Mouse (Mus musculus) spleen, adult 18-20 months (tissue): ENCODE data around the gene Rap1gap2.

Experiments
- DNase-seq, 2 experiments: peaks; one replicate each; pipeline ENCODE4 v3.0.0; 2022; ENCODE audit warnings: mixed read lengths in 2 of 2

The Rap1gap2 gene

DNA sequence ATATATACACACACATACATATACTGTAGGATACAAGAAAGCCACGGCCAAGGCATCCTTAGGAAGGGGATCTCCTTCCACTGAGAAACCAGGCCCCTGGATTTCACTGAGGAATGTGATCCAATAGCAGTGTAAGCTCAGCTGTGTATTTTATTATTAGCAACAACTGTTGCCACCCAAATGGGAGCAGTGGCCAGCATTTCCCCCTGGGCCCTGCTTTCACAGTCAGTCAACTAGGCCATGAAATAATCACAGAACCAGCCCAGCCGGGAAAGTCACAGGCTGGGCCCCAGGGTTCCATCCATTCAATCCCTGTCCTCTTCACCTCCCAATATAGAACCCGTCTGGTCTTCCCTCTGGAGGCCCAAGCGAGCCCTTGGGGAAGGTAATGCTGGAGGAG, 162.2 kb downstream of the Rap1gap2 start:
- DNase-seq, result no peak

DNA sequence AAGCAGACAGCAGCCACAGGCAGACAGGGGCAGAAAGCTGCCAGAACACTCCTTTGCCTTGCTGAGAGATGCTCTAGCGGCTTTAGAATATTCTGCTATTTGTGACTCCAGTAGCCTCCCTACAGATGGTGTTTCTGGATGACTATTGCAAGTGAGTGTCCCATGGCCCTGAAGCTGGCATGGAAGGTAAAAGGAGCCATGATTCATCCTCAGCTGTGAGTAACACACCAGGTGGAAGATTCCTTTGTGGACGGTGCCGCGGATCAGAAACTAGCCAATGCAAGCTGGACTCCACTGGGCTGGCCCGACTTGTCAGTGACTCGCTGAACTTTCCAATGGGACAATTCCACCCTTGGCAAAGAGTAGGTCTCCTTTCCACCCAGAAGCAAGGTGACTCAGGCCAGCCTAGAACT, 162.7 kb downstream of the Rap1gap2 start:
- no peak for DNase-seq

DNA sequence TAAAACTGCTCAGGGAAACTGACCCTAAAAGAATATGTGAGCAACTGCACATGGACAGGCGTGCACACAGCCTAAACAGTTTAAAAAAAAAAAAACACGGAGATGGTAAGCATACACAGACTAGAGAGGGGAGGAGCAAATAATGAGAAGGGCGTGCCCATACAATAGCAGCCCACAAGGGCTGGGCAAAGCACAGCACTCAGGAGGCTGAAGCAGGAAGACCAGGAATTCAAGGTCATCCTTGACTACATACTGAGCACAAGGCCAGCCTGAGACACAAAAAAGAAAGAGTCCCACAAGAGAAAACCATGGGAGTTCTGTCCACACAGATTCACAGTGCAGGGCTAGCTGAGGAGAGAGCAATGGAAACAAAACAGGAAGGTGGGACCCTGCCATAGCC, 165.1 kb downstream of the Rap1gap2 start:
- DNase-seq, result no peak

DNA sequence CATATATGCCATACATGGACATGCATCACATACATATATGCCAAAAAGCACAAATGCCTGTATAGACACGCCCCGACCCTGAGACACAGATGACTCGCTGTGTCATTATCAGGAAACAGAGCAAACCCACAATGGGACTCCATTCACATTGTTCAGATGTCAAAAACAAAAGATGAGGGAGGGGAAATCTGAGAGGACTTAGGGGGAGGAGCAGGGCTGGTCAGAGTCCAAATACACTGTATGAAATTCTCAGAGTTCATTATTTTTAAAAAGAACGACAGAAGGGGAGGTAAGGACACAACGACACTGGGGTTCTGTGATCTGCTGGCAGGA, 166.8 kb downstream of the Rap1gap2 start:
- no peak for DNase-seq

DNA sequence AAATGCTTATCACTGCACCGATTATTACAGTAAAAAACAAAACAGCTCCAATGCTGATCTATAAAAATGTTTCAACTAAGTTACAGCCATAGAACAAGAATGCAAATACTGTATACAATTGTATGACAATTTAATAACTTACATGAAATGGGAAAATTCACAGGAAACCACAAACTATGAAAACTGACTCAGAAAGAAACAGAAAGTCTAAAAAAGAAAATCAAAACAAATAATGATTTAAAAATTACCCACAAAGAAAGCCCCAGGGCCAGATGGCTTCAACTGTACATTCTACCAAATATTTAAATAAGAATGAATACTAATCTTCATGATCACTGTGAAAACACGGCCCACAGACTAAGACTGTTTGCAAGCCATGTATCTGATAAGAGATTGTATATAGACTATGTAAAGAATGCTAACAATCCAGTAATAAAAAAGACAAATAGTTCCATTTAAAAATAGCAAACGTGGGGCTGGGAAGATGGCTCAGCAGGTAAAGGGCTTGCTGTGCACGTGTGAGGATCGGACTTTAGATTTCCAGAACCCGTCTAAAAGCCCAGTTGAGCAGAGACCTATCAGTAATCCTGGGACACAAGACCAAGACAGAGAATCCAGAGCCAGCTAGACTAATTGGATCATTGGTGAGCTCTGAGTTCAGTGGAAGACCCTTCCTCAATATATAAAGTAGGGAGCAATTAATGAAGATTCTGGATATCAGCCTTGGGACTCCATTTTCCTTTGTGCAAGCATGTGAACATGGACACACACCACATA, 167.4 kb downstream of the Rap1gap2 start:
- DNase-seq, result no peak

DNA sequence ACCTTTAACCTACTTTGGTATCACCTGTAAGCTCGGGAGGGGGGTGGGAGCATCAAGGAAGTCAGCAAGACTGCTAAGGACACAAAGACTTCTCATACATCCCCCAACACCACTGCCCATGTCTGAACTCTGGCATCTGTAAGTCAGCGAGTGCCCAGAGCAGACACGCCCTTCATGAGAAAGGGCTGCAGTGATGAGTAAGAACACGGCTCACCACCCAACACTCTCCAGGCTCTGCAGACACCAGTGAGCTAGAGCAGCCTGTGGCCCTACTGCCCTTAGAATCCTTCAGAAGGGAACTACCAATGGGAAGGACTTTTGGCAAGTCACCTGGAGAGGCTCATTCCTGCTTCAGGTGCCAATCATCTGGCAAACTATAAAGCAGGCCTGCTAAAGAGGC, 168.3 kb downstream of the Rap1gap2 start:
- DNase-seq, result no peak

DNA sequence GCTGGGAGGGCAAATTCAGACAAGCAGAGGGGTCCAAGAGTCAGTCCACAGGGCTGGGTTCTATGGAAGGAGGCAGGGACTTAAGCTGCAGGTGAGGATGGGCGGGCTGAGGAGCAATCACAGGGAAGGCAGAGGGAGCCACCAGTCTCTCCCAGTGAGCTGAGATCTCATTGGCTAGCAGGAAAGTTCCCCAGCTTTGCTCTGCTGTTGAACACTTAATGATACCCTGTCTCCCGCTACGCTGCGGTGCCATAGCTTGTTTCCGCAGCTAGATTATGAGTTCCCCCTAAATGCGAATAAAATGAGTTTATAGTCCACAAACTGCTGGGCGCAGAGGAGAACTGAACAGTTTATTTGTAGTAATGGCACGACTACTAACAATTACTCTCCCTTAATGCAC, 170.6 kb downstream of the Rap1gap2 start:
- DNase-seq, result no peak

DNA sequence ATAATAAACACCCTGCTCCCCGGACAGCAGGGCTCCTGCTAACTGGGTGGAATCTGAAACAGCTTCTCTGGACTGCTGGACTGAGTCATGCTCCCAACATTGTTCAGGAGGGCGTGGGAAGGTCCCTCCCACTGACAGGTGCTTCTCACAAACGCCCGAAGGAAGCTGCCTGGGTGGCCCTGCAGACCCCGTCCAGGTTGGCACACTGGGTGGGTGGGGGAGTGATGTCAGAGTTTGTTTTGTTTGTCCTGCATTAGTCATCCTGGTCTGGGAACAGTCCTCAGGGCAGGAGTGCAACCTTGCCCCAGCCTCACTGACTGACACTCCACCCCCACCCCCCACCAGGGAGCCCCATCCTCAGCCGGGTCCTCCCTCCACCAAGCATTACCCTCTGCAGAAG, 171.5 kb downstream of the Rap1gap2 start:
- DNase-seq, result no peak

DNA sequence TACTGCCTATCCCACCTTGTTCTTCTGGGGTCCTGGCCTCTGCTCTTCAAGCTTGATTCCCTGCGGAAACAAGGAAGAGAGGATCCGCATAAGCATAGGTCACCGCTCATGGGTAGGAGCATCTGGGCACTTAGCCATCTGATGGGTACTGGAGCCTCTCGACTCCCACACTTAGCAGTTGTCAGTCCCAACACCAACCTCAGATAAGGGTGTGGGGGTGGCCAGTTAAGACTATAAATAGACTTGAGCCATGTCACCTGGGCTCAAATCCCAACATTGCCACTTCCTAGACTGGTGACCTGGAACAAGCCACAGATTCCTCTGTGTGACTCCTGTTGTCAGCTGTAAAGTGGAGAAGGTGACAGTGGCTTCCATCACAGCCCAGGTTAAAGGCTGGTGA, 172.5 kb downstream of the Rap1gap2 start:
- no peak for DNase-seq

DNA sequence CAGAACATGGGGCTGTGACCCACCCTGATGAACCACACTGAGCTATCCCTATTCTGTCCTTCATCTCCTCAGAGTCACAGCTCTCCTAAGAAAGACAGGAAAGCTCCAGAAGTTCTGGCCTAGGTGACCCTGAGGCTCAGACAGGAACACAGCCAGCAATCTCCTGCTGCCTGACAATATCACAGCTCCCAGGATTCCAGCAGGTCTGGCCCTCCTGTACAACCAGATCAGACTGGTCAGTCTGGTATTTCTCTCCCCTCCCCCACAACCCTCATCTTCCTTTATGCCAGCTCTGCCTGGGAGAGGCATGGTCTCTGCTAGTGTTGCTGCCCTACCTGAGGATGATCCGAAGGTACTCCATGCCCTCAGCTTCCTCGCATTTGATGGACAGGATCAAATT, 175.3 kb downstream of the Rap1gap2 start:
- DNase-seq, result no peak

DNA sequence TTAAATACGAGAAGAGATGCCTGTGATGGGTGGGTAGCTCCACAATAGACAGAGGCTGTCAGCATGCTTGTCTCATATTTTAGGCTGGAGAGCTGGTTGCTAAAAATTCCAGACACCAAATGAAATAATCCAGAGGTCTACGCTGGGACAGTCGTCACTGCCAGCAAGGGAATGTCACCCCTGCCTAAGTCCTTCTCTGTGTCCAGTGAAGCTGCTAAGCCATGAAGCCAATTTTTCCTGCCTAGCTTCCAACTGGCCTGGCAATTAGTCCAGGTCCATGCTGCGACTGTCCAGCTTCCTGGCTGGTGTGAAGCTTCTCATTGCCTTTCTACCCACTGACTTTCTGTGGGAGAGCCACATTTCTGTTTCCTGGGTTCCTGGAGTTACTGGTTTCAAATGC, 177.7 kb downstream of the Rap1gap2 start:
- DNase-seq, result no peak

DNA sequence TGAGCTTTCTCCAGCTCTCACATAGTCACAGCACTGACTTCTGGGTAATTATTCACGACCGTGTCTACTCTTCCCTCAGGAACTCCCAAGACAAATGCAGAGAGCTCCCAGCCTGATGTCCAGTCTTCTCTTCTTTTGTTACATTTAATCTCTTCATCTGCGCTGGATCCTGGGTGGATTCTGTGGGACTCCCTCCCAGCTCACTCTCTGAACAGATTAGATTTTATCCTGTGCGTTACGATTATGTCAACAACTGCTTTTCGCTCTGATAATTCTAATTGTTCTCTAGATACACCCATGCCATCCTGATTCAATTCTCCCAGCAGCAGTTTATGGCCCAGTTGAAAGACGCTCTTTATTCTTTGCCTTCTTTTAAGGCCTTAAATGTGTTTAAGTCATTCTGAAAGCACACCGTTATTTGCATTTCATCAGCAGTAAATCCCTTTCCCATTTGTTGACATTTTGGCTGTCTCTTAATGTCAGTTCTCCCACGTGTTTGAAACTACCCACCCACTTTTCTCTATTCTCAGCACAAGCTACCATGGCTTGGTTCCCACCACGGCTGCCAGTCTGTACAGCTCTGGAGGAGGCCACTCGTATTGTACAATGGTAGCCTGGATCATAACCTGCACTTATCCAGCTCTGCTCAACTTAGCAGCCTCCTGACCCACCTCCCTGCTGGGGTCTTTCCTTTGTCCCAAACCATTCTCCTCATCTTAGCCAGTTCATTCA, 180.8 kb downstream of the Rap1gap2 start:
- no peak for DNase-seq

DNA sequence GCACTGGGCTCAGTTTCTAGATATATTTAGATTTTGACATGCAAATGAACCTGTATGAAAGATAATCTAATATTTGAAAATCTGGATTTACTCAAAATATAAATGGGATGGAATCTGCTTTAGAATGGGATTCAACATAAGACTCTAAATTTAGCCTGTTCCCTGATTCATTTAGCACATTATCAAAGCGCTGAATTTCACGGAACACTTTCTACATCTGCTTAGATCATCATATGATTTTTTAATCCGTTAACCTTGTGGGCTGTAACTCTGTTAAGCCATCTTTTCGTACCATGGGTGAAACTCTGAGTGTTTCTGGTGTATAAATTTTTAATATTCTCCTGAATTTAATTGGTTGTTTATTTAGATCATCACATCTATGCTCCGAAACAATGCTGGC, 184.4 kb downstream of the Rap1gap2 start:
- no peak for DNase-seq

DNA sequence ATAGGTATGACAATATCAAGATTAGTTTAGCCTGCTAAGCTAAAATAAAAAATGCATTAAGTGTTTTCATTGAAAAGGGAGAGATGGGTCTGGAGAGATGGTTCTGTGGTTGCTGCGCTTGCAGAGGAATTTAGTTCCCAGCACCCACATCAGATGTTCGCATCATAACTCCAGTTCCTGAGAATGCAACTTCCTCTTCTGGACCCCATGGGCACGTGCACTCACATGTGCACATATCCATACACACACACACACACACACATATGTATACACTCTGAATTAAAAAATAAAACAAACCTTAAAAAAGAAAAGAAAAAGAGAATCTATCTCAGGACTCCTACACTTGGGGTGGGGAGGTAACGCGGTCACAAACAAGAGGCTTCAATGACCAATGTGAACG, 188.7 kb downstream of the Rap1gap2 start:
- DNase-seq, result no peak

DNA sequence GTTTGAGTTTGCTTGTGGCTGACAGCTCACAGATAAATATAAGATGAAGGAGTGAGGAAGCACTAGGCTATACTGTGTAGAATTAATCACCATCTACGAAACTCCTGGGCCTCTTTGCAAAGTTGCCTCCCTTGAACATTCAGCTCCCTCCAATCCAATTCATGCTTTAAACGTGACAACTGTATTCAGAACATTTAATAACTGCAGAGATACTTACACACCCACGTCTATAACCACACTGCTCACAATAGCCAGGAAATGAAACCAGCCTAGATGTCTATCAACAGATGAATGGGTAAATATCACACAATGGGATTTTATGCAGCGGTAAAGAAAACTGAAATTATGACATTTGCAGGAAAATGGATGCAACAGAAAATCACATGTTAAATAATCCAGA, 189.6 kb downstream of the Rap1gap2 start:
- DNase-seq, result no peak

DNA sequence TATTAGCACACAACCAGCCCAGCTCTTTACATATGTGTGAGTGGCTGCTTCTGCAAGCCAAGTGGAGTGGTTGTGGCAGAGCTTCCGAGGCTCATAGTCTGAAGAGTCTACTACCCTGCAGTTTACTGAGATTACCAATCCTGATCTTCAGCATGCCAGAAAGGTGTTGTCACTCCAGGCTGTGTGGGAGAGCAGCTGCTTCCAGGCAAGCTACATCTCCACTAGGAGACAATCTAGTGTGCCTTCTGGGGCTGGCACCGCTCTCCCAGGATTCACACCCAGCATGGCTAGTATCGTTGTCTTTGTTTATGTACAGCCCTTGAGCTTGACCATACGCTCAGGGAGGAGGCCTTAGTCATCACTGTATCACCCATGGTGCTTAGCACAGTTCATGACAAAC, 191.1 kb downstream of the Rap1gap2 start:
- no peak for DNase-seq

DNA sequence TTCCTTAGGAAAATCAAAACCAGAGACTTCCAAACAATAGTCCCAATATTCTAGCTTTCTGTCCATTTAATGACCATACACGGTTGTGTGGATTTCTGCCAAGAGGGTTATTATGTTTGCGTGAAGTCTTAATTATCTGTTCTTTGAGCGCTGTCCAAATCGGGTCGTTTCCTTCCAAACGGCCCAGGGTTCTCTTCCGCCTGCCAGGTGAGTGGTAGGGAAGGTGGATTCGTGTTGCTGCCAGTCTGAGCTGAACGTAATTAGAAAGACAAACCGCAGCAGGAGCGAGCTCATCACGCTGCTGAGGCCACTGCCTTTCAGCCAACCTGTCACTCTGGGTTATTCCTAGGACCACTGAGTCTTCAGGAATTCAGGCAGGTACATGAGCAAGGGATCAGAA, 195.0 kb downstream of the Rap1gap2 start:
- no peak for DNase-seq

DNA sequence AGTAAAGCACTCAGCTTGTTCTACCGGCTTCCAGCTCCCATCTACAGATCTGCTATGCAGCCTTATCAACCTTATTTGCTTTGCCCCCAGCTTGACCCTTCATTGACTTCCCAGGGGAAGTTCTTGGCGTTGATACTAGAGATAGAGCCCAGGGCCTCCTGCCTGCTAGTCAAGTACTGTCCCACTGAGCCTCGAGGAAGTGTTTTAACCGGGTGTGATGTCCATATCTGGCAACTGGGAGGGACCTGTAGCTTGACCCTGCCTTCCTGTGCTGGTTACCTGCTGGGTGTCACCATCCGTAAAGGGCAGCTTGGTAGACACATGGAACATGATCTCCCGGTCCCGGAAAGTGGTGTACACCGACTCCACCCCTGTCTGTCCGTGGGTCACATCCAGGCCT, 196.6 kb downstream of the Rap1gap2 start:
- no peak for DNase-seq

DNA sequence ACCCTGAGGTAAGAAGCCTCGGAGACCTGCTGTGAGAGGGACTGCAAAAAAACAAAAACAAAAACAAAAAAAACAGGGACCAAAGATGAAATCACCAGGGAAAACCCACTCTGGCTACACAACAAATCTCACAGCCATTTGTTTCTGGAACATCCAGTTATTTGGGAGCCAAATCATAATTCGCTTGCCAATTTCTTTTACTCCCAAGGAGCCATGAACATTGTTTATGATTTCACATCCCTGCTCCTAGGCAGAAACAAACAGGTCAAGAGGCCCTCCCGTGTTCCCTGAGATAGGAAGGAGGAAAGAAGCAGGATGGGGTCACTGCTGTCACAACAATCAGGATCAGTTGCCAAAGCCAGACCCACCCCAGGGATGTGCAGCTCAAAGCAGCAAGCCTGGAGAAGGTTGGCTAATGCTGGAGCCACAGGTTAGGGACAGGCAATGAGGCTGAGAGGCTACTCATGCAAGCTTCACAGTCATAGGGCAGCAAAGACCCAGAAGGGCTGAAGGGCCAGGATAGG, 197.2 kb downstream of the Rap1gap2 start:
- DNase-seq, result no peak

DNA sequence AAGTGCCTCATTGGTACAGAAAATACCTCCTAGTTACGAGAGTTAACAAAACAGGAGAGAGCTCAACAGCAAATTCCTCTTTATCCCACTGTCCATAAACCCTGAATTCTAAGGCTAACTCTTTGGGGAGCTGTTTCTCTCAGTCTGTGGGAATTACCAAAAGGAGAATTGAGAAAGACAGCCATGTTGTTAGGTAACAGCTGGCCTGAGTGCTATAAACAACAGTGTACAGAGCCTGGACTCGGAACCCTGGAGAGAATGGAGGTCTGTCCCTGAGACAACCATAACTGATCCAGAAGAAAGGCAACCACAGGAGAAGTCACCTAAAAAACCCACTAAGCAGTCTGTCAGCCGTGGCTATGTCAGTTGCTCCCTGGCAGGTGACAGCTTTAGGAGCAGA, 198.3 kb downstream of the Rap1gap2 start:
- DNase-seq, result no peak

DNA sequence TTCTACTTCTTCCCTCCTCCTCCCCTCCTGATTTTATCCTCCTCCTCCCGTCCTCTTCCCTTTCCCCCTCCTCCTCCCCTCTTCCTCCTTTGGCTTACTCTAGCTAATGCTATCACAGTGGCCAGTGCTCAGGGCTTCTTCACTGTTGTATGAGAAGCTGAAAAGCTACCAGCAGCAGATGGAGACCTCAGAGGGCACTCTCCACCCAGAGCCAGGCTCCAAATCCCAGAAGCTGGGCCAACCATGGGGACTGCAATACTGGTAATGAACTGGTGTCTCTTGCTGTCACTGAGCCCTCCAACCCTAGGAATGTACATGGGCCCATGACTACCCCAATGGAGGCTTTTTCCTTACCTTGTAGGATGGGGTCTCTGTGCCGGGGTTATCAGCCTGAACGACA, 198.8 kb downstream of the Rap1gap2 start:
- DNase-seq, result no peak

DNA sequence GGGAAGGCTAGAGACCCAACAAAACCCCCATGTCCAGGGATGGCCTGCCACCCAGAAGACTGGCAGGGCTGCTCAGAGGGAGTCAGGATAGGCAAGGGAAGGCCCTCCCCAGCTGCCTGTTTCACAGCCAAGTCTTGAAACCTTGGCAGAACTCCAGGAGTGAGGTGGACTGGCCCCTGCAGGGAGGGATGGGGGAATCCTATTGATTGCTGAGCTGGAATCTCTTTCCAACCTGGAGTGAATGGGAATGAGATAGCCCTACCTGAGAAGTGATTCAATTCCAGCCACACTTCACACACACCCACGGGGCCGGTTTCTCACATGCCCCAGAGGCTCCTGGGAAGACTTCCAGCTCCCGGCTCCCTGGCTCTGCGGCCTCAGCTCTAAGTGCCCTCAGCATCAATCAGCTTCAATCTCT, 200.9 kb downstream of the Rap1gap2 start:
- no peak for DNase-seq

DNA sequence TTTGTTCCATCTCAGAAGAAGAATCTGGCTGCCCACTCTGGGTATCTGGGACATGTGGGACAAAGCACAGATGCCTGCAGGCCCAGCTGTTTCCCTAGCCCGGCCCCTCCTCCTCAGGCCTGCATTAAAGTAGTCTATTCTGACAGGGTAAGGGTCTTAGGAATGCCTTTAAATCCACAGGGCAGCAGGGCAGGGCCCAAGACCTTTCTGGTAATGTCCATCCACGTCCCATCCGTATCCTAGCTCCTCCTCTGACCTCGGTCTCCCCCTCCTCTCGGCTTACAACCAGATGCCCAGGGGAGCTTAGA, 201.3 kb downstream of the Rap1gap2 start:
- DNase-seq, result no peak

DNA sequence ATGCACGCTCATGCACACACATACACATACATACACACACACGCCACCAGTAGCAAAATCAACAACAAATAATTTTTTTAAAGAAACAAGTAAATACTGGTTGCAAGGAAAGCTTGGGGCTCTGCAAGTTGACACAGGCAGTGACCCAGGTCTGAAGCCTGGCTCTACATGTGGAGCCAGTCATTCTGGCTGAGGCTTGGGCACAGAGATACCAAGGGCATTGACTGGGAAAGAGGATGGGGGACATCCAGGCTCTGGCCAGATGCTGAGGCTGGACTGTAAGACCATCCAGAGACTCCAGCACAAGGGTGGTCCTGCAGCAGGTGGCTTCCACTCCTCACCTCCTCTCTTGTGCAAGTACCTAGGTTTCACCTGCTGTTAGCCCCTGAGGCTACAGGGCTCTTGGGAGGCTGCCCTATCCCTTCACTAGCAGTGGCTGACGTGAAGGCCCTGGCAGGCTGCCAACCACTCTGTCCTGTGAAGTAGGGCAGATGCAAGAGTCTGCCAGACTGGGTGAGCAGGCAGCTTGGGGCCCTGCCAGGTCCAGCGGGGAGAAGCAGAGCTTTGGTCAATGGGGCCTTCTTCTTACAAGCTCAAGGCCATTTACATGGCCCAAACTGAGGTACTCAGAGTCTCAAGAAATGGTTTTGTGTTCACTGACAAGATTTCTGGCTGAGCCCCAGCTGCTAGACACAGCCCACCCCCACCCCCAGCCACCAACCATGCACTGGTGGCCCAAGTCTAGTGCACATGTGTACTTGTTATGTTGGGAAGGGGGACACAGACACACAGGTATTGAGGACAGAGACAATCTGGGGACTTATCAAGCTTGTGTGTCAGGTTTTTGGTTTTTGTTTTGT, 201.9 kb downstream of the Rap1gap2 start:
- peak in 1 of 2 experiments; percentile 8 for DNase-seq
